Mouse (Mus musculus) embryonic facial prominence, embryonic 10.5 days (tissue): ENCODE measurements around the gene Ascl5. TPM values are rescaled to one million over a fixed set of nuclear protein-coding genes. Genes with fewer than 3 reads are reported as not detected.

Source experiments
- DNase-seq: peaks from one replicate; pipeline ENCODE4 v3.0.0-alpha.2; 2017; ENCODE audit warnings: low spot score
- H3K27ac ChIP-seq: fragments of 300-500 bp; sonication (generic); replicated peaks from 2 replicates; pipeline ENCODE4 v1.5.1; 2016; ENCODE audit warnings: mild to moderate bottlenecking
- H3K27me3 ChIP-seq: fragments of 300-500 bp; sonication (generic); replicated peaks from 2 replicates; pipeline ENCODE4 v1.6.1; 2016; ENCODE audit warnings: low read depth, mild to moderate bottlenecking; ENCODE audit not compliant: poor library complexity, severe bottlenecking
- H3K36me3 ChIP-seq: fragments of 300-500 bp; sonication (generic); replicated peaks from 2 replicates; pipeline ENCODE4 v1.6.1; 2016; ENCODE audit warnings: mild to moderate bottlenecking, moderate library complexity
- H3K4me1 ChIP-seq: fragments of 300-500 bp; sonication (generic); 2 replicates; pipeline ENCODE4 v1.6.1; 2016
- H3K4me3 ChIP-seq: fragments of 300-500 bp; sonication (generic); 2 replicates; pipeline ENCODE4 v1.5.1; 2016; ENCODE audit warnings: mild to moderate bottlenecking, moderate library complexity
- H3K9me3 ChIP-seq: fragments of 300-500 bp; sonication (generic); 2 replicates; pipeline ENCODE4 v1.6.1; 2016; ENCODE audit warnings: mild to moderate bottlenecking
- WGBS: fragments of 180-500 bp; shearing (Covaris S2); methylation state at CpG from one replicate; pipeline ENCODE4 v1.1.7; 2016; 5-methylcytosine and 5-hydroxymethylcytosine counted together
- polyA plus RNA-seq: library from polyadenylated mRNA; unstranded; fragments of >200 nt; fragmentation: Nextera tagmentation; extraction: Ambion mirVana; gene quantifications from 2 replicates; pipeline ENCODE4 v1.2.1, GENCODE M21; 2016

Gene Ascl5
- polyA plus RNA-seq, 1 experiment from 2014 or later: 0.47 TPM

GRCm38 (mm10) chr1:136094807-136095206 lies 44.2 kb downstream of the Ascl5 start:
- Histone ChIP-seq H3K4me3 (no peak overlapping the region), H3K27me3 (no peaks in the 10 kb centered on the region), H3K36me3 (no peaks in the 10 kb centered on the region), H3K4me1 (no peaks in the 10 kb centered on the region), H3K9me3 (no peaks in the 10 kb centered on the region), H3K27ac (no peak overlapping the region)
- no peak for DNase-seq
- 73% methylated on average over 5 of the region's 5 CpGs for WGBS

Other genes starting within 250 kb of the Ascl5 start
- 7.5 TPM in 2 replicates for gene Lad1, start 232.2 kb upstream of the Ascl5 start, polyA plus RNA-seq
- gene Tnnt2, start 214.4 kb upstream of the Ascl5 start, polyA plus RNA-seq: 1.1 and 4.4 TPM in 2 replicates
- gene Pkp1, start 131.6 kb upstream of the Ascl5 start, polyA plus RNA-seq: 0.25 TPM in 1 of 2 replicates, not detected in the other
- gene Igfn1, start 44.5 kb upstream of the Ascl5 start, polyA plus RNA-seq: 0.04 TPM in 1 of 2 replicates, not detected in the other
- 139 and 142 TPM in 2 replicates for gene Tmem9, start 42.7 kb upstream of the Ascl5 start, polyA plus RNA-seq
- 0.06 and 0.16 TPM in 2 replicates for gene Cacna1s, start 1.9 kb downstream of the Ascl5 start, polyA plus RNA-seq
- 6.5 and 7.3 TPM in 2 replicates for gene Kif21b, start 80.6 kb downstream of the Ascl5 start, polyA plus RNA-seq
- gene Mroh3, start 162.0 kb downstream of the Ascl5 start, polyA plus RNA-seq: 0.42 and 0.58 TPM in 2 replicates
- gene Inava, start 183.5 kb downstream of the Ascl5 start, polyA plus RNA-seq: 24.1 and 26.4 TPM in 2 replicates
- gene Gpr25, start 210.1 kb downstream of the Ascl5 start, polyA plus RNA-seq: not detected in 2 replicates